Mouse (Mus musculus) MEL (cell line): ENCODE measurements around the gene Hoxb2.

ENCODE experiments used
- KAT2A ChIP-seq: conservative IDR thresholded peaks from 2 replicates; pipeline ENCODE4 v1.6.1; 2012; ENCODE audit warnings: low read depth, low read length, improper control_type of control experiment, inconsistent platforms
- MAX ChIP-seq: IDR thresholded peaks from 2 replicates; pipeline ENCODE4 v1.6.1; 2011; ENCODE audit warnings: low read length, improper control_type of control experiment

DNA sequence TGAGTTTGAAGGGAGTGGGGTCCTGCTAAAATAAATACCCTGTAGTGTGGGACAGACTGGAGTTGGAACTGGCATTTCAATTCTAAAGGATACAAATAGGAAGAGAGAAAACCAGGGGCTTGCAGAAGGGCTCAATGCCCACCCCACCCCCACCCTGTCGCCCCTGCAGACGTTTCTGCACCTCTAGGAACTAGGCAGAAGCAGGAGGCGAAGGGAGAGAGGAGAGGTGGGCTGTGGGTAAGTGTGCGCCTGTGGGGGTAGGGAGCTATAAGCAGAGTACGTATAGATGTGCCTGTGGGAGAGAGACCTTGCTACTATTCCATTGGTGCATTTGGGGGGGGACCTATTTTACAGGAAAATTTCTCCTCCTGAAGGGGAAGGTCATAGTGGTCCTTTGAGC, 22.6 kb upstream of the Hoxb2 start:
- no peak for TF ChIP-seq KAT2A
- no peak for TF ChIP-seq MAX
